Mouse (Mus musculus) CH12.LX (cell line): ENCODE measurements around the gene Prr15l. TPM values are rescaled to one million over a fixed set of nuclear protein-coding genes. Genes with fewer than 3 reads are reported as not detected.

Experiments used
- DNase-seq: peaks from one replicate; pipeline ENCODE4 v3.0.0-alpha.2; 2013; ENCODE audit errors: extremely low read depth
- H3K27ac ChIP-seq: 2 replicates; pipeline ENCODE4 v1.5.1; 2012; ENCODE audit warnings: low read depth, mild to moderate bottlenecking, control low read depth, moderate library complexity; ENCODE audit not compliant: insufficient read depth
- H3K27me3 ChIP-seq: replicated peaks from 2 replicates; pipeline ENCODE3; 2012; ENCODE audit warnings: inconsistent platforms
- H3K36me3 ChIP-seq, 2 experiments: replicated peaks in 1 of 2; 2 replicates each; pipeline versions ENCODE3 to v1.6.1; 2012; ENCODE audit warnings: inconsistent platforms in 1 of 2, low read length in 1 of 2, mild to moderate bottlenecking in 1 of 2, mixed read lengths in 1 of 2, moderate library complexity in 1 of 2; ENCODE audit not compliant: control insufficient read depth in 1 of 2, insufficient read depth in 1 of 2
- H3K4me1 ChIP-seq, 2 experiments: 2 replicates each; pipeline ENCODE4 v1.6.1; 2012; ENCODE audit warnings: inconsistent platforms in 1 of 2, moderate library complexity in 1 of 2; ENCODE audit not compliant: insufficient read depth in 2 of 2, control insufficient read depth in 1 of 2
- H3K4me2 ChIP-seq: 2 replicates; pipeline ENCODE4 v1.6.1; 2012; ENCODE audit warnings: low read depth, mild to moderate bottlenecking, control low read depth; ENCODE audit not compliant: poor library complexity, insufficient read depth, severe bottlenecking
- H3K4me3 ChIP-seq, 3 experiments: fragments of 150-350 bp in 1 of 3; sonication (generic) in 1 of 3; replicated peaks in 1 of 3; 2 replicates each; pipeline versions ENCODE3 to v1.5.1; 2011 to 2012; ENCODE audit warnings: low read depth in 2 of 3, low read length in 2 of 3, mild to moderate bottlenecking in 2 of 3, moderate library complexity in 2 of 3, control low read depth in 1 of 3, improper control_type of control experiment in 1 of 3, inconsistent platforms in 1 of 3, mixed read lengths in 1 of 3; ENCODE audit not compliant: poor library complexity in 1 of 3
- H3K79me2 ChIP-seq: replicated peaks from 2 replicates; pipeline ENCODE4 v1.6.1; 2012; ENCODE audit warnings: mild to moderate bottlenecking, moderate library complexity; ENCODE audit not compliant: control insufficient read depth, poor library complexity, insufficient read depth, severe bottlenecking; ENCODE audit errors: extremely low read depth
- H3K9ac ChIP-seq: 2 replicates; pipeline ENCODE4 v1.6.1; 2012; ENCODE audit warnings: low read depth, mild to moderate bottlenecking, control low read depth, moderate library complexity; ENCODE audit not compliant: insufficient read depth
- H3K9me3 ChIP-seq: replicated peaks from 2 replicates; pipeline ENCODE3; 2012; ENCODE audit warnings: low read length, inconsistent platforms, mixed read lengths
- BHLHE40 ChIP-seq: IDR thresholded peaks from 2 replicates; pipeline ENCODE4 v1.6.1; 2011; ENCODE audit warnings: mild to moderate bottlenecking, low read depth, low read length, improper control_type of control experiment
- CHD1 ChIP-seq: IDR thresholded peaks from 2 replicates; pipeline ENCODE4 v1.6.1; 2012; ENCODE audit warnings: low read depth, low read length, improper control_type of control experiment, inconsistent platforms
- CHD2 ChIP-seq: IDR thresholded peaks from 2 replicates; pipeline ENCODE4 v1.6.1; 2011; ENCODE audit warnings: low read length, improper control_type of control experiment
- CTCF ChIP-seq, 2 experiments: IDR thresholded peaks in 1 of 2; conservative IDR thresholded peaks in 1 of 2; 2 replicates each; pipeline ENCODE4 v1.5.1; 2011 to 2012; ENCODE audit warnings: low read depth in 2 of 2, low read length in 2 of 2, improper control_type of control experiment in 1 of 2, inconsistent platforms in 1 of 2, mild to moderate bottlenecking in 1 of 2, moderate library complexity in 1 of 2
- E2F4 ChIP-seq: IDR thresholded peaks from 2 replicates; pipeline ENCODE4 v1.6.1; 2011; ENCODE audit warnings: low read depth, low read length, improper control_type of control experiment; ENCODE audit not compliant: insufficient replicate concordance
- ELF1 ChIP-seq: IDR thresholded peaks from 2 replicates; pipeline ENCODE4 v1.6.1; 2014; ENCODE audit warnings: low read depth, mild to moderate bottlenecking, inconsistent platforms, low read length, improper control_type of control experiment
- EP300 ChIP-seq: IDR thresholded peaks from 2 replicates; pipeline ENCODE4 v1.6.1; 2011; ENCODE audit warnings: low read length, improper control_type of control experiment
- ETS1 ChIP-seq: conservative IDR thresholded peaks from 2 replicates; pipeline ENCODE4 v1.6.1; 2012; ENCODE audit warnings: low read depth, mild to moderate bottlenecking, inconsistent platforms, low read length, improper control_type of control experiment, moderate library complexity
- GABPA ChIP-seq: IDR thresholded peaks from 2 replicates; pipeline ENCODE4 v1.6.1; 2012; ENCODE audit warnings: low read depth, low read length, improper control_type of control experiment, inconsistent platforms; ENCODE audit not compliant: insufficient replicate concordance
- HCFC1 ChIP-seq: IDR thresholded peaks from 2 replicates; pipeline ENCODE4 v1.6.1; 2012; ENCODE audit warnings: low read depth, mild to moderate bottlenecking, inconsistent platforms, low read length, improper control_type of control experiment
- IRF4 ChIP-seq: IDR thresholded peaks from 2 replicates; pipeline ENCODE4 v1.6.1; 2014; ENCODE audit warnings: low read depth, mild to moderate bottlenecking, inconsistent platforms, low read length, improper control_type of control experiment
- JUND ChIP-seq: conservative IDR thresholded peaks from 2 replicates; pipeline ENCODE4 v1.6.1; 2011; ENCODE audit warnings: low read depth, low read length, improper control_type of control experiment
- MAFK ChIP-seq: IDR thresholded peaks from 2 replicates; pipeline ENCODE4 v1.6.1; 2011; ENCODE audit warnings: low read length, improper control_type of control experiment; ENCODE audit not compliant: insufficient replicate concordance
- MAX ChIP-seq: IDR thresholded peaks from 2 replicates; pipeline ENCODE4 v1.6.1; 2011; ENCODE audit warnings: low read length, improper control_type of control experiment
- MAZ ChIP-seq: IDR thresholded peaks from 2 replicates; pipeline ENCODE4 v1.6.1; 2012; ENCODE audit warnings: low read depth, mild to moderate bottlenecking, inconsistent platforms, low read length, improper control_type of control experiment, moderate library complexity
- MXI1 ChIP-seq: IDR thresholded peaks from 2 replicates; pipeline ENCODE4 v1.6.1; 2011; ENCODE audit warnings: mild to moderate bottlenecking, low read depth, low read length, improper control_type of control experiment
- NELFE ChIP-seq: IDR thresholded peaks from 2 replicates; pipeline ENCODE4 v1.6.1; 2011; ENCODE audit warnings: low read depth, low read length, improper control_type of control experiment
- NRF1 ChIP-seq: IDR thresholded peaks from 2 replicates; pipeline ENCODE4 v1.6.1; 2014; ENCODE audit warnings: low read depth, mild to moderate bottlenecking, inconsistent platforms, low read length, improper control_type of control experiment, moderate library complexity
- PAX5 ChIP-seq: IDR thresholded peaks from 2 replicates; pipeline ENCODE4 v1.6.1; 2012; ENCODE audit warnings: low read length, inconsistent platforms, mixed read lengths
- POLR2A ChIP-seq: IDR thresholded peaks from 2 replicates; pipeline ENCODE4 v1.6.1; 2011; ENCODE audit warnings: low read depth, mild to moderate bottlenecking, improper control_type of control experiment, low read length
- POLR2AphosphoS2 ChIP-seq: IDR thresholded peaks from 2 replicates; pipeline ENCODE4 v1.6.1; 2011; ENCODE audit warnings: low read depth, low read length, improper control_type of control experiment
- RAD21 ChIP-seq: IDR thresholded peaks from 2 replicates; pipeline ENCODE4 v1.6.1; 2011; ENCODE audit warnings: low read depth, mild to moderate bottlenecking, low read length, improper control_type of control experiment, moderate library complexity
- RCOR1 ChIP-seq: conservative IDR thresholded peaks from 2 replicates; pipeline ENCODE4 v1.6.1; 2012; ENCODE audit warnings: low read depth, mild to moderate bottlenecking, inconsistent platforms, low read length, improper control_type of control experiment
- SMC3 ChIP-seq: IDR thresholded peaks from 2 replicates; pipeline ENCODE4 v1.6.1; 2011; ENCODE audit warnings: low read depth, low read length, improper control_type of control experiment
- TCF12 ChIP-seq: IDR thresholded peaks from 2 replicates; pipeline ENCODE4 v1.6.1; 2014; ENCODE audit warnings: low read depth, mild to moderate bottlenecking, inconsistent platforms, low read length, improper control_type of control experiment
- UBTF ChIP-seq: IDR thresholded peaks from 2 replicates; pipeline ENCODE4 v1.6.1; 2012; ENCODE audit warnings: low read depth, mild to moderate bottlenecking, inconsistent platforms, low read length, improper control_type of control experiment, moderate library complexity
- USF1 ChIP-seq: IDR thresholded peaks from 2 replicates; pipeline ENCODE4 v1.6.1; 2014; ENCODE audit warnings: low read depth, mild to moderate bottlenecking, inconsistent platforms, low read length, improper control_type of control experiment
- USF2 ChIP-seq: conservative IDR thresholded peaks from 2 replicates; pipeline ENCODE4 v1.6.1; 2011; ENCODE audit warnings: low read depth, low read length, improper control_type of control experiment
- ZC3H11A ChIP-seq: IDR thresholded peaks from 2 replicates; pipeline ENCODE4 v1.6.1; 2012; ENCODE audit warnings: low read depth, mild to moderate bottlenecking, inconsistent platforms, low read length, improper control_type of control experiment
- ZKSCAN1 ChIP-seq: IDR thresholded peaks from 2 replicates; pipeline ENCODE4 v1.6.1; 2012; ENCODE audit warnings: low read depth, inconsistent platforms, low read length, improper control_type of control experiment, borderline replicate concordance
- ZMIZ1 ChIP-seq: IDR thresholded peaks from 2 replicates; pipeline ENCODE4 v1.6.1; 2012; ENCODE audit warnings: low read depth, mild to moderate bottlenecking, inconsistent platforms, low read length, improper control_type of control experiment
- ZNF384 ChIP-seq: IDR thresholded peaks from 2 replicates; pipeline ENCODE4 v1.6.1; 2012; ENCODE audit warnings: low read depth, low read length, improper control_type of control experiment, inconsistent platforms
- dilution Hi-C: fragments of 300-500 bp; cut with MboI; formaldehyde crosslinking; loops from 2 replicates; pipeline ENCODE4 v1.14.3; 2020; ENCODE audit warnings: low sequenced_read_pairs; ENCODE audit not compliant: extremely low pct_unique_long_range_greater_than_20kb, extremely low pct_ligation_motif_present
- in situ Hi-C: fragments of 300-500 bp; cut with MboI; formaldehyde crosslinking; loops from 3 replicates; pipeline ENCODE4 v1.14.3; 2019; ENCODE audit warnings: low sequenced_read_pairs, low pct_ligation_motif_present, low pct_unique_long_range_greater_than_20kb, mixed read lengths
- polyA plus RNA-seq: library from polyadenylated mRNA; unstranded; fragments of >175 nt; gene quantifications from 2 replicates; pipeline ENCODE4 v1.2.1, GENCODE M21; 2012; ENCODE audit warnings: low read depth; ENCODE audit not compliant: insufficient read length
- total RNA-seq, 2 experiments: library from RNA; depleted of rRNA; stranded (reverse); fragments of 300-350 nt in 1 of 2; fragments of >200 nt in 1 of 2; gene quantifications; 2 replicates each; pipeline ENCODE4 v1.2.3; 2012 to 2014

Gene Prr15l
- total and polyA plus RNA-seq, 3 experiments = 0.08 to 0.31 TPM; not detected in 1

- in situ Hi-C loops (no loop called here), dilution Hi-C loops (no loop called here)
- Histone ChIP-seq H3K27ac (no peak overlapping the region), H3K36me3 (peaks cover 87 to 99% of the 10 kb centered on the region in 2 experiments), H3K9me3 (no peaks in the 10 kb centered on the region), H3K79me2 (no peaks in the 10 kb centered on the region), H3K9ac (no peak overlapping the region), H3K4me2 (no peak overlapping the region), H3K4me3 (no peak overlapping the region), H3K4me1 (no peaks in the 10 kb centered on the region), H3K27me3 (no peaks in the 10 kb centered on the region)
- no peak for DNase-seq
- TF ChIP-seq HCFC1 = no peak
- TF ChIP-seq MAZ = no peak
Measured at GRCm38 (mm10) chr11:96957061-96957805, 29.3 kb downstream of the Prr15l start.

- peaks cover 12% of the 10 kb centered on the region for H3K79me2 ChIP-seq
- no peak overlapping the region for H3K27ac ChIP-seq
- no peaks in the 10 kb centered on the region for H3K27me3 ChIP-seq
- no peak overlapping the region for H3K9ac ChIP-seq
- peaks cover 8 to 44% of the 10 kb centered on the region in 2 experiments for H3K4me1 ChIP-seq
- no peak overlapping the region for H3K4me2 ChIP-seq
- peaks cover 48 to 69% of the 10 kb centered on the region in 2 experiments for H3K36me3 ChIP-seq
- in situ Hi-C loops (loop anchor here (5.0 kb wide), 1 partner anchor 36 kb away; the partner anchor contains the start of gene Prr15l), dilution Hi-C loops (no loop called here)
- peak; percentile 87 for DNase-seq
- no peaks in the 10 kb centered on the region for H3K9me3 ChIP-seq
- H3K4me3 ChIP-seq = no peak overlapping the region
- TF ChIP-seq ZNF384 (peak; percentile 42; the same call in 1 of the 2 replicates), POLR2A (no peak; the same call in 1 of the 2 replicates), MXI1 (peak; percentile 45; the same call in 1 of the 2 replicates), USF2 (no peak), SMC3 (peak; percentile 88), PAX5 (no peak), ZC3H11A (no peak), USF1 (no peak), IRF4 (peak; percentile 64; the same call in 1 of the 2 replicates), NRF1 (no peak), BHLHE40 (no peak), EP300 (no peak), GABPA (no peak), MAFK (no peak), RCOR1 (no peak), ZKSCAN1 (no peak), E2F4 (no peak), POLR2AphosphoS2 (no peak), UBTF (no peak), RAD21 (peak; percentile 69), CHD1 (no peak), JUND (0 out of 2 replicates have a peak, but pooled peaks have one; percentile 8), MAX (no peak), ZMIZ1 (0 out of 2 replicates have a peak, but pooled peaks have one; percentile 17), TCF12 (0 out of 2 replicates have a peak, but pooled peaks have one; percentile 57), CTCF (conservative IDR thresholded peaks at IDR 0.05 in 1 of 2, IDR thresholded peaks at IDR 0.05 in 1 of 2; ENCODE audit: low read depth in 2 of 2, low read length in 2 of 2) (peak; percentile 70 to 94), HCFC1 (no peak), MAZ (no peak), ELF1 (no peak), CHD2 (no peak; the same call in 1 of the 2 replicates), ETS1 (no peak), NELFE (no peak; the same call in 1 of the 2 replicates)
Measured at GRCm38 (mm10) chr11:96963580-96963979, 35.7 kb downstream of the Prr15l start.
